17 mouse cellular contexts compared by ENCODE assay signal in the genomic region with DNA sequence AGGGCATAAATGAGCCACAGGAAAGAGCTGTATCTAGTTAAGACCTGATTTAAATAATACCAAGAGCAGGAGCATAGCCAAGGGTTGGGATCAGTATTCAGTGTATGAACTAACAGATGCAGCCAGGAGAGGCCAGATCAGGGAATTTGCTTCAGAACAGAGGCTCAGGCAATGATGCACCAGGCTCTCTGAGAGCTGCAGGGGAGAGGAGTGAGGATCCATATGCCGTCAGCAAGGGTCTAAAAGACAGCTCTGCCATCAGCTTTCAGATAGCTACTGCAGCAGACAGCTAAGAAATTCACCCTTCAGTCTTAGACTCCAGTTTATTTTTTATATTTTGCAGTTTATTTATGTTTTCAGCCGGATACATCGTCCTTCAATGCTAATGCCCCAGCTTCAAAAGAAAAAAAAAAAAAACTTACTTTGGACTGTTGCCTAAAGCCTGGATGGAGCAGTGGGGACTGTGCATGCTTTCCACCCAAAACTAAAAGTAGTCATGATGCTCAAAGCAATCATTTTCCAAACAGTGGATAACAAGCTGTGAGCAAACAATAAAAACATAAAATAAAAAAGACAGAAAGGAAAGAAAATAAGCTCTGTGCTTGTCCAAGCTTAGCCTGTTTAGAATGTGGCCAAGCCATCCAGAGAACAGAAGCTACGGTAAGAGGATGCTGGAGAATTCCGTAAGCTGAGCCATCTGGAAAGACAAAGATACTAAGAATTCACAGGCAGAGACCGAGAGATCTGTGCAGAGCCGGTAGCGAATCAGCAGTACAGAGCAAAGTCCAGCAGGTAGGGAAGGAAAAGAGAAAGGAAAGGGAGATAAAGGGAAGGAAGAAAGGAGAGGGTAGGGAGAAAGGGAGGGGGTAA. TPM values are rescaled to one million over a fixed set of nuclear protein-coding genes. Genes with fewer than 3 reads are reported as not detected.
DNase-seq lines count a peak whose midpoint lies in the region; ATAC-seq and TF ChIP-seq lines count a peak whose summit lies in the region.
"Had no signal": no experiment of that assay in that cellular context is flagged by ENCODE, and none has a peak within 500 bp of the region (broad histone marks: within the 10 kb centered on the region; RNA-seq: fewer than 3 reads in every experiment).

No protein-coding gene starts in this region.

- WGBS in kidney, postnatal 0 days: 36% methylated on average over 8 of the region's 8 CpGs
- WGBS in forebrain, postnatal 0 days: 23% methylated on average over 8 of the region's 8 CpGs
- WGBS in midbrain, embryonic 15.5 days: 39% methylated on average over 8 of the region's 8 CpGs
- 46% methylated on average over 8 of the region's 8 CpGs for WGBS in intestine, embryonic 15.5 days

- no peaks in the 10 kb centered on the region for H3K36me3 ChIP-seq in kidney, postnatal 0 days (ENCODE audit: insufficient read depth, low read length)
- no peaks in the 10 kb centered on the region for H3K36me3 ChIP-seq in forebrain, postnatal 0 days (ENCODE audit: insufficient read depth)
- H3K36me3 ChIP-seq in midbrain, embryonic 15.5 days (replicated peaks): no peaks in the 10 kb centered on the region
- H3K36me3 ChIP-seq in intestine, embryonic 15.5 days: no peaks in the 10 kb centered on the region
- H3K36me3 ChIP-seq: G1E; neural tube, embryonic 12.5 days had no signal

- intact Hi-C loops in heart, postnatal 25 days (cut with DNase I): no loop called here

- no peak overlapping the region for H3K27ac ChIP-seq in kidney, postnatal 0 days
- peak overlapping the region; percentile 76 for H3K27ac ChIP-seq in forebrain, postnatal 0 days (ENCODE audit: low read depth, low read length)
- H3K27ac ChIP-seq in midbrain, embryonic 15.5 days: peak overlapping the region; percentile 76
- H3K27ac ChIP-seq in intestine, embryonic 15.5 days: no peak overlapping the region
- H3K27ac ChIP-seq: neural tube, embryonic 12.5 days had no signal

- no peak overlapping the region for H3K4me2 ChIP-seq in kidney, postnatal 0 days (ENCODE audit: low read length)
- H3K4me2 ChIP-seq in forebrain, postnatal 0 days (ENCODE audit: low read depth): peak overlapping the region; percentile 27
- peak overlapping the region; percentile 8; the same call in 1 of the 2 replicates for H3K4me2 ChIP-seq in midbrain, embryonic 15.5 days
- no peak overlapping the region for H3K4me2 ChIP-seq in intestine, embryonic 15.5 days (replicated peaks)
- H3K4me2 ChIP-seq: neural tube, embryonic 12.5 days had no signal

- no peak for TF ChIP-seq CTCF in kidney, postnatal 0 days (IDR thresholded peaks at IDR 0.05; ENCODE audit: low read depth)
- TF ChIP-seq CTCF in forebrain, postnatal 0 days (IDR thresholded peaks at IDR 0.05; ENCODE audit: low read depth): no peak

- no peaks in the 10 kb centered on the region for H3K27me3 ChIP-seq in kidney, postnatal 0 days (ENCODE audit: insufficient read depth, low read length)
- no peaks in the 10 kb centered on the region for H3K27me3 ChIP-seq in forebrain, postnatal 0 days (ENCODE audit: insufficient read depth, low read length)
- H3K27me3 ChIP-seq in midbrain, embryonic 15.5 days (replicated peaks): no peaks in the 10 kb centered on the region
- no peaks in the 10 kb centered on the region for H3K27me3 ChIP-seq in intestine, embryonic 15.5 days (replicated peaks)
- H3K27me3 ChIP-seq: neural tube, embryonic 12.5 days had no signal

- no peak overlapping the region for H3K4me3 ChIP-seq in kidney, postnatal 0 days (replicated peaks; ENCODE audit: low read depth, low read length)
- no peak overlapping the region for H3K4me3 ChIP-seq in forebrain, postnatal 0 days (ENCODE audit: low read depth, low read length)
- H3K4me3 ChIP-seq in midbrain, embryonic 15.5 days: no peak overlapping the region
- H3K4me3 ChIP-seq in intestine, embryonic 15.5 days (replicated peaks): no peak overlapping the region
- H3K4me3 ChIP-seq: neural tube, embryonic 12.5 days had no signal

- H3K9me3 ChIP-seq in kidney, postnatal 0 days (replicated peaks; ENCODE audit: low read length): no peaks in the 10 kb centered on the region
- no peaks in the 10 kb centered on the region for H3K9me3 ChIP-seq in forebrain, postnatal 0 days (ENCODE audit: low read length)
- H3K9me3 ChIP-seq in midbrain, embryonic 15.5 days: no peaks in the 10 kb centered on the region
- H3K9me3 ChIP-seq in intestine, embryonic 15.5 days: no peaks in the 10 kb centered on the region
- H3K9me3 ChIP-seq: G1E; neural tube, embryonic 12.5 days had no signal

- DNase-seq in cerebellum, postnatal 10 days: peak; percentile 53 to 61
- DNase-seq in cerebellum, adult 18-20 months: no peak
- DNase-seq in kidney, postnatal 0 days (ENCODE audit: low spot score): peak; percentile 37
- DNase-seq in kidney, adult 18-20 months: no peak
- DNase-seq in forebrain, postnatal 0 days: peak; percentile 74
- DNase-seq in heart, postnatal 25 days (ENCODE audit: low spot score): no peak
- DNase-seq: cerebellum, adult 9-10 months; lung, postnatal 36 days; thymus, postnatal 4 days had no signal

- no peak overlapping the region for H3K9ac ChIP-seq in kidney, postnatal 0 days (ENCODE audit: low read depth, low read length)
- H3K9ac ChIP-seq in forebrain, postnatal 0 days: no peak overlapping the region; the same call in 1 of the 2 replicates
- H3K9ac ChIP-seq in midbrain, embryonic 15.5 days: no peak overlapping the region
- no peak overlapping the region for H3K9ac ChIP-seq in intestine, embryonic 15.5 days
- H3K9ac ChIP-seq: neural tube, embryonic 12.5 days had no signal

- ATAC-seq in kidney, postnatal 0 days (replicated peaks; ENCODE audit: low FRiP score, low read depth): no peak
- ATAC-seq in forebrain, postnatal 0 days: peak; percentile 96
- ATAC-seq in midbrain, embryonic 15.5 days (replicated peaks): peak; percentile 94
- no peak for ATAC-seq in intestine, embryonic 15.5 days
- ATAC-seq: intestine, postnatal 0 days had no signal

- peaks cover 8% of the 10 kb centered on the region; the same call in 1 of the 2 replicates for H3K4me1 ChIP-seq in kidney, postnatal 0 days (replicated peaks; ENCODE audit: insufficient read depth, low read length)
- H3K4me1 ChIP-seq in forebrain, postnatal 0 days (ENCODE audit: insufficient read depth): no peaks in the 10 kb centered on the region
- H3K4me1 ChIP-seq in midbrain, embryonic 15.5 days: peaks cover 6% of the 10 kb centered on the region
- no peaks in the 10 kb centered on the region for H3K4me1 ChIP-seq in intestine, embryonic 15.5 days (replicated peaks)
- H3K4me1 ChIP-seq: neural tube, embryonic 12.5 days had no signal

RNA-seq across cellular contexts. Expression of gene Olr1, which starts 26.6 kb away (rescaled TPM):
- not detected in 2 replicates for polyA plus RNA-seq in kidney, postnatal 0 days (2015; fragmentation: Nextera tagmentation; extraction: Ambion mirVana)
- total RNA-seq in forebrain, postnatal 0 days (2014; rRNA removed): 0.10 TPM in 1 of 2 replicates, not detected in the other
- polyA plus RNA-seq in forebrain, postnatal 0 days (2015; fragmentation: Nextera tagmentation; extraction: Ambion mirVana): not detected in 2 replicates
- polyA plus RNA-seq in midbrain, embryonic 15.5 days (2015; fragmentation: Nextera tagmentation; extraction: Ambion mirVana): not detected in 2 replicates
- total RNA-seq in heart, postnatal 25 days (2021): under 1 TPM; 0.06 to 0.47 TPM
- polyA plus RNA-seq in intestine, embryonic 15.5 days (2015; fragmentation: Nextera tagmentation; extraction: Ambion mirVana): 0.04 and 0.13 TPM in 2 replicates
- polyA plus RNA-seq: G1E; limb, embryonic 11.5 days had no signal

RNA-seq across cellular contexts. Expression of gene Clec1a, which starts 28.5 kb away (rescaled TPM):
- 10.3 and 10.6 TPM in 2 replicates for polyA plus RNA-seq in kidney, postnatal 0 days (2015; fragmentation: Nextera tagmentation; extraction: Ambion mirVana)
- 1.1 and 1.4 TPM in 2 replicates for total RNA-seq in forebrain, postnatal 0 days (2014; rRNA removed)
- polyA plus RNA-seq in forebrain, postnatal 0 days (2015; fragmentation: Nextera tagmentation; extraction: Ambion mirVana): 0.74 and 0.97 TPM in 2 replicates
- polyA plus RNA-seq in midbrain, embryonic 15.5 days (2015; fragmentation: Nextera tagmentation; extraction: Ambion mirVana): 1.6 TPM in 2 replicates
- total RNA-seq in heart, postnatal 25 days (2021): 10 to 100 TPM; 10.2 to 11.3 TPM
- polyA plus RNA-seq in intestine, embryonic 15.5 days (2015; fragmentation: Nextera tagmentation; extraction: Ambion mirVana): 3.8 and 4.3 TPM in 2 replicates
- polyA plus RNA-seq: G1E had no signal

RNA-seq across cellular contexts. Expression of gene Tmem52b, which starts 32.0 kb away (rescaled TPM):
- polyA plus RNA-seq in kidney, postnatal 0 days (2015; fragmentation: Nextera tagmentation; extraction: Ambion mirVana): 96.6 and 98.5 TPM in 2 replicates
- not detected in 2 replicates for total RNA-seq in forebrain, postnatal 0 days (2014; rRNA removed)
- not detected in 2 replicates for polyA plus RNA-seq in forebrain, postnatal 0 days (2015; fragmentation: Nextera tagmentation; extraction: Ambion mirVana)
- 0.32 TPM in 1 of 2 replicates, not detected in the other for polyA plus RNA-seq in midbrain, embryonic 15.5 days (2015; fragmentation: Nextera tagmentation; extraction: Ambion mirVana)
- not detected for total RNA-seq in heart, postnatal 25 days (2021)
- 0.09 TPM in 1 of 2 replicates, not detected in the other for polyA plus RNA-seq in intestine, embryonic 15.5 days (2015; fragmentation: Nextera tagmentation; extraction: Ambion mirVana)
- total RNA-seq: adrenal gland, adult 18-20 months; heart, adult 8-10 months had no signal
- polyA plus RNA-seq: G1E; limb, embryonic 11.5 days; neural tube, embryonic 12.5 days had no signal

RNA-seq across cellular contexts. Expression of gene Gabarapl1, which starts 52.6 kb away (rescaled TPM):
- 126 and 139 TPM in 2 replicates for polyA plus RNA-seq in kidney, postnatal 0 days (2015; fragmentation: Nextera tagmentation; extraction: Ambion mirVana)
- total RNA-seq in forebrain, postnatal 0 days (2014; rRNA removed): 275 and 288 TPM in 2 replicates
- polyA plus RNA-seq in forebrain, postnatal 0 days (2015; fragmentation: Nextera tagmentation; extraction: Ambion mirVana): 243 and 276 TPM in 2 replicates
- polyA plus RNA-seq in midbrain, embryonic 15.5 days (2015; fragmentation: Nextera tagmentation; extraction: Ambion mirVana): 201 TPM in 2 replicates
- 100 to 1,000 TPM in 1 of 2 experiments, 10 to 100 TPM in 1; 97.1 to 107 TPM for total RNA-seq in heart, postnatal 25 days (2021)
- polyA plus RNA-seq in intestine, embryonic 15.5 days (2015; fragmentation: Nextera tagmentation; extraction: Ambion mirVana): 38.5 and 43.7 TPM in 2 replicates

Comparison
In these comparisons a context has a peak if more than half of its experiments do, and no peak if none do; other contexts are left out.
1. DNase-seq: peak in cerebellum, postnatal 10 days (2 of 2), kidney, postnatal 0 days (single experiment) and forebrain, postnatal 0 days (single experiment); none in cerebellum, adult 18-20 months (0 of 2), kidney, adult 18-20 months (single experiment) and heart, postnatal 25 days (single experiment).
2. ATAC-seq: peak in forebrain, postnatal 0 days (single experiment) and midbrain, embryonic 15.5 days (single experiment); none in kidney, postnatal 0 days (single experiment) and intestine, embryonic 15.5 days (single experiment).
3. H3K27ac ChIP-seq: peak in forebrain, postnatal 0 days (single experiment) and midbrain, embryonic 15.5 days (single experiment); none in kidney, postnatal 0 days (single experiment) and intestine, embryonic 15.5 days (single experiment).
4. H3K4me2 ChIP-seq: peak in forebrain, postnatal 0 days (single experiment) and midbrain, embryonic 15.5 days (single experiment); none in kidney, postnatal 0 days (single experiment) and intestine, embryonic 15.5 days (single experiment).
5. RNA of gene Tmem52b, which starts 32.0 kb away (polyA plus RNA-seq): 96.6 to 98.5 TPM in kidney, postnatal 0 days; 0.32 TPM in midbrain, embryonic 15.5 days, not detected in forebrain, postnatal 0 days and 0.09 TPM in intestine, embryonic 15.5 days; every median in the first group is over 10 times any median in the second.